Mouse (Mus musculus): Measurements from ENCODE around the gene Ankrd13d.

DNA sequence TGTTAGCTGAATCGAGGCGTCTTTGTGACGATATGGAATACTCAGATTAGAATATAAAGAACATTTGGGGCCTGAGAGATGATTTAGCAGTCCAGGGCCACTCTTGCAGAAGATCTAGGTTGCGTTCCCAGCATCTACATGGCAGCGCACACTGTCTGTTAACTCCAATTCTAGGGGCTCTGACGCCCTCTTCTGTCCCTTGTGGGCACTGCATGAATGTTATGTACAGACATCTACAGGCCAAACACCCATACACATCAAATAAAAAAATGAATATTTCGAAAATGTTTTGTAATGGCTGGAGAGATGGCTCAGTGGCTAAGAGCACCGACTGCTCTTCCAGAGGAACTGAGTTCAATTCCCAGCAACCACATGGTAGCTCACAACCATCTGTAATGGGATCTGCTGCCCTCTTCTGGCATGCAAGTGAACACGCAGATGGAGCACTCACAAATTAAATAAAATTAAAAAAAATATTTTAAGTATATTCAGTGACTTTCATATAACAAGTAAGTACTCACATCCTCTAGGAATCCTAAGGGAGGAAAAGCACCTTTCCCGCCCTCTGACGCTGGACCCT lies 27.3 kb downstream of the Ankrd13d start:
- TF ChIP-seq GATA1 (IDR thresholded peaks at IDR 0.05; ENCODE audit: low read length) = no peak
- no peak for TF ChIP-seq TAL1 (IDR thresholded peaks at IDR 0.05; ENCODE audit: low read length)

Measured in erythroblast, embryonic 14.5 days (primary cell).